Mouse (Mus musculus): Measurements from ENCODE around the gene Rftn2.

Rftn2 gene

DNA sequence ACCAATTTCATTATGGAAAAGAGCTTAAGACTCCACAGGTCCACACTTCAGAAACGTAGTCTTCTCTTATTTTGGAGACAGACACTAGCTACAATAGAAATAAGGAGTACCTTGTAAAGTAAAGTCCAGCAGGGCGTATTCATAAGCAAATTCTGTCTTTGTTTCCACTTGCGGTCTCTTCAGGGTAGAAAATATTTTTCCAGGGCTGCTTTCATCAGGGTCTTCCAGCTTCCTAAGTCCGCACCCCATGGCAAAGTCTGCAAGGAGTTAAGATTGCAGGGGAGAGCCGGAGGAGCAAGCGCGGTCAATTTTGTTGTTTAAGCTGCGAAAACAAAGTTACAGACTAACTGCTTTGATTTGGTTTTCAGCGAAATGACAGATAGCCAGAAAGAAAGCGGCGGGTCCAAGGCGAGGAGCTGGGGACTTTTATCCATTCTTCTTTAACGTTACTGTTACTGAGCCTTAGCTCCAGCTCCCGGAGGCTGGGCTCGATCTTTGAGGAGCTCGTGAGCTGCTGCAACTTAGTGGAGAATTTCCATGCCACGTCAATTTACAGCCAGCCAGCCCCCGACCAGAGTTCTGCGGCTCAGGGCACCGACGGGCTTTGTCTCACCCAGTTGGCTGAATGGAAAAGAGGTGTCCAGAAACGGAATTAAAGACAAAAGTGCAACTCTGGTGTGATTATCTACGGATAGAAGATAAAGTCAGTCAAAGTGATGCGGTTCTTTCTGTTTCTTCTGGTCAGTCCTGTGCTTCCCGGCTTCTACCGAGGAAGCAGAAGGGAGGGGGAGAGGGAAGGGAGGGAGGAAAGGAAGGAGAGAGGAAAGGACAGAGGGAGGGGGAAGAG is at the start of gene Rftn2:
Gene Rftn2 (minus strand): TSS at position 772 of the 847 bp plus-strand sequence.
- peak; percentile 68 for DNase-seq (ENCODE audit: low read depth, low spot score)

DNA sequence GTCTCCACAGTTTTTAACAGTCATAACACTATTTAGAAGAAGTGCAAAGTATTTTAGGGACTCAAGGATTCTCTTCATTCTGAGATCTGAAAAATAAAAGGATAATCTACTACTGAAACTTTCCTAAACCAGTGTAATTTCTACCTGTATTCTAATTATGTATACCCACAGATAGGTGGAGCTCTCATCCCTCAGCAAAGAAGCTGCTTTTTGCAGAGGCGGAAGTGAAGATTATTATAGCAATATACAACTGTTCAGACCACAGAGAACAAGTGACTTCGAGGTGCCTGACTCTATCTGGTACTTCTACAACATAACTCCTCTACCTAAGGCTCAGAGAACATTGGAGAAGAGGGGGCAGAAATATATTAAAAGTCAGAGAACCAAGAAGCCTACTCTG is 38.9 kb upstream of the Rftn2 start:
- DNase-seq (ENCODE audit: low read depth, low spot score): no peak

DNA sequence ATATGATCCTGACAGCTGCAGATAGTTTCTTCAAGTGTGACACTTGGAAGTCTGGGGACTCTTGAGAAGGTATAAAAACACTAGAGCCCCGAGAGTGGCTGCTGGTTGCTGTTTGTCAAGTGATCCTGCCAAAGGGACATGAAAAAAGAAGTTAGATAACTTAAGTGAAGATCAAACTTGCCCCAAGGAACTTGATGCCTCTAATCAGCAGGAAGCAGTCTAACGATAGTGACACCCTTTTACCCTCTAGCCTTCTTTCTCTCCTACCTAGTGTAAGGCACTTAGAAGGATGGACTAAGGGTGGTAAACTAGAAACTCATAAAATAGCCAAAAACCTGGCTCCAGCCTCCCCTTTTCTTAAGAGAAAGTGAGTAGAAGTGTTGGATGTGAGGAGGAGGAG is 37.8 kb upstream of the Rftn2 start:
- no peak for DNase-seq (ENCODE audit: low read depth, low spot score)

DNA sequence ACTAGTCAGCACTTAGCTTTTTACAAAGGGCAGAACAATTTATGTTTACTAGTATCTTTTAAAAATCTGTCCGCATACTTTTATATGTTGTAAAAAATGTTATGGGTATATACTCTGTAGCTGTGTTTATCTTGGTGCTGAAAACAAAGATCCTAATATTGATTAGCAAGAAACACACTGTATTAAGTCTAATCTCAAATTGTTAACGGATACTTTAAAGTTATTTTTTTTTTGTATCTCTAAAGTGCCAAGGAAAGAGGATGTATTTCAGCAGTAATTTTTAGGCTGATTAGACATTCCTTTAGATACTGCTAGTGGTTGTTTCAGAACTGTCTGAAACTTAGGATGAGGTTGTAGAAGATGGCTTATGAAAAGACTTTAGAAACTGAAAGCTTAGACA is 19.8 kb upstream of the Rftn2 start:
- DNase-seq (ENCODE audit: low read depth, low spot score): no peak

DNA sequence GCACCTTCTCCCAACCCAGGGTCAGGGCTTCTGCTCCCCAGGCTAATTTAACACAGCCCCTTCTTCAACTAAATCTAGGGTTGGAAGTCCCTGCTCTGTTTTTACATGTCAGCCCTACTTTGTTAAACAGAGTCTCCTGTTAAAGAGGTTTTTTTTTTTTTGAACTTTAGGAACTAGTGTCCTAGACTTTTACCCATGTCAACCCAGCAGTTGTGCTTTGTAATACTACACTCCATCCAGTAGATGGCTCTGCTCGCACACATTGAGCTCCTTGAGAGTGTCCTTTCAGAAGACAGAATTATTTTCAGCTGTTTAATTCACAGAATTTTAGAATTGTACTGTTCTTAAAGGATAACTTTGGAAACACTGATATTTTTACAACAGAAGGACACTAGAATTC is 12.7 kb upstream of the Rftn2 start:
- peak; percentile 70 for DNase-seq (ENCODE audit: low read depth, low spot score)

DNA sequence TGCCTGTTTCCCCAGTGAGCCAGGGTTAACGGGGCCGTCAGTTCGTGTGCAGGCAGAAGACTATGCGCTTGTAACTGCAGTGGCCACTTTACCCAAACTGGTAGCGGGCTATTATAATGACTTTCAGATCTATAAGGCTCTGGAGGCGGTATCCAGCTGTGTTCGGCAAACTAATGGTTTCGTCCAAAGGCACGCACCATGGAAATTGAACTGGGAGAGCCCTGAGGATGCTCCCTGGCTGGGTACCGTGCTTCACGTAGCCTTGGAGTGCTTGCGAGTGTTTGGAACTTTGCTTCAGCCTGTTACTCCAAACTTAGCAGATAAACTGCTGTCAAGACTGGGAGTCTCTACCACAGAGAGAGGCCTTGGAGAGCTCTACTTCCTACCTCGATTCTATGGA is 11.9 kb upstream of the Rftn2 start:
- DNase-seq (ENCODE audit: low read depth, low spot score): no peak

DNA sequence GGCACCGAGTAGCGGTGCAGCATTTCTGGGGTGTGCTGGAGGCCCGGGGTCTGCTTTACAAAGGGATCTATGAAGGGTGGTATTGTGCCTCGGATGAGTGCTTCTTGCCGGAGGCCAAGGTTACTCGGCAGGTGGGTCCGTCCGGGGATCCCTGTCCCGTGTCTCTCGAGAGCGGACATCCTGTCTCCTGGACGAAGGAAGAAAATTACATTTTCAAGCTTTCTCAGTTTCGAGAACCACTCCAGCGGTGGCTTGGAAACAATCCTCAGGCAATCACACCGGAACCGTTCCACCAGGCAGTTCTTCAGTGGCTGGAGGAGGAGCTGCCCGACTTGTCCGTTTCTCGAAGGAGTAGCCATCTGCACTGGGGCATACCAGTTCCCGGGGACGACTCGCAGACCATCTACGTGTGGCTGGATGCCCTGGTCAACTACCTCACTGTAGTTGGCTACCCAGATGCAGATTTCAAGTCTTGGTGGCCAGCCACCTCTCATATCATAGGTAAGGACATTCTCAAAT is 11.1 kb upstream of the Rftn2 start:
- DNase-seq (ENCODE audit: low read depth, low spot score): no peak

DNA sequence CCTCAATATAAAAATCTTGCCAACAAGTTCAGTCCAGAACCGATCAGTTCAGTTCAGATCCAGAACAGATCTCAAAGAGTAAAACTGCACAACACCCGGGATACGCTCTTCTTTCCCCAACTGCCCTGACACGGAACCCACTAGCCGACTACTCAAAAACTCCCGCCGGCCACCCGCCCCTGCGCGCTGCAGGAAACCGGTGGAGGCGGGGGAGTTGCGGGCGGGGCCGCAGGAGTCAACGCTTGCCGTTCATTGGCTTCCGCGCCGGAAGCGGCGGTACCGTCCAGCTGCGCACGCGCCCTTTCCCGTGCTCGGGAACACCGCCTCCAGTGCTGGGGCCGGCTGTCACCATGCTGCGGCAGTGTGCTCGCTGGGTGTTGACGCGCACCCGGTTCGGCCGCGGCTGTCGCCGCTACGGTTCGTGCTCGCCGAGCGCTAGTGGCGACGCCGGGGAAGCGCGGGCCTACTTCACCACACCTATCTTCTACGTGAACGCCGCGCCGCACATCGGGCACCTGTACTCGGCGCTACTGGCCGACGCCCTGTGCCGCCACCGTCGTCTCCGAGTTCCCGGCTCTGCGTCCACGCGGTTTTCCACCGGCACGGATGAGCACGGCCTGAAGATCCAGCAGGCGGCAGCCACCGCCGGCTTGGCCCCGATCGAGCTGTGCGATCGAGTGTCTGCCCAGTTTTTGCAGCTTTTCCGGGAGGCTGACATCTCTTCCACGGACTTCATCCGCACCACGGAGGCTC is 10.5 kb upstream of the Rftn2 start, which contains the start of gene Mars2:
Gene Mars2 (plus strand): TSS at position 288 of the 753 bp plus-strand sequence.
- DNase-seq (ENCODE audit: low read depth, low spot score): peak; percentile 94

DNA sequence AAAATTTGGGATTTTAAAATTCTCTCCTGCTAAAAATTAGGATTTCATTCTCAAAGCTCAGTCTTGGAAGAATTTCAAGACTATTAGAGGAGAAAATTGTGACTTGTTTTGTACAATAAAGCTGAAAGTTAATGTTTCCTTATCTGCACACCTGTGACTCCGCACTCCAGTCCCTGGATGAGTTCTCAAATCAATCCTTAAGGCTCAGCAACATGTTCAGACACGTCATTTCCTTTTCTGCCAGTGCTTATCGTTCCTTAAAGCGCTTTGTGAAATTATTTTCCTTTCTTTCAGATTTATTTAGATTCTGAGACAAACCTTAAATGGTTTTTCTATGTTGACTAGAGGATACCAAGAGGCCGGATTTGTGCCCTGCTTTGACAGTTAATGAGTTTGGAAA is 9.9 kb upstream of the Rftn2 start:
- DNase-seq (ENCODE audit: low read depth, low spot score): no peak

DNA sequence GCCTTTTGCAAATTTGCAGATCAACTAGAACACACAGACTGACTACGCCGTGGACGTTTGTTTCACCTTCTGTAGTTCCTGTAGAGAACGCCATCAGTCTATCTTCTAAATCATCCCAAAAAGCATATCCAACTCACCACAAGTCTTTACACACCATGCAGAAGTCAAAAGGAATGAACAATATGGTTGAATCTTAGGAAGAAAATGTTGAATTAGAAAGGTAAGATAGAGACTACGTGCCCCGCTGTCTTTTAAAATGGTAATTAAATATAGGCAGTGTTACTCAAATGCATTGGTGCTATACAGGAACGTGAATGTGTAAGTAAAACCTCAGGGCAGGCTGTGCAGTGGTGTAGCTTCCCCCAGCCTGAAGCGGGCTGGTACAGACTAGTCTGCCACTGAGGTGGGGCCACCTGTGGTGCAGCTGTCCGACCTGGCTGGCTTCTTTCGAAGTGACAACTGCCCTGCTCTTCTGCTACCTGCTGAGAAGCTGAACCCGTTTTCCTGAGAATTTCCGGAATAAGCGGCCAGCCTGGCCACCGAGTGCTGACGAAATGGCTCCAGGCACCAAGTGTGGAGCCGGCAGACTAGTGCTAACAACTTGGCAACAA is 8.4 kb upstream of the Rftn2 start:
- DNase-seq (ENCODE audit: low read depth, low spot score): no peak

DNA sequence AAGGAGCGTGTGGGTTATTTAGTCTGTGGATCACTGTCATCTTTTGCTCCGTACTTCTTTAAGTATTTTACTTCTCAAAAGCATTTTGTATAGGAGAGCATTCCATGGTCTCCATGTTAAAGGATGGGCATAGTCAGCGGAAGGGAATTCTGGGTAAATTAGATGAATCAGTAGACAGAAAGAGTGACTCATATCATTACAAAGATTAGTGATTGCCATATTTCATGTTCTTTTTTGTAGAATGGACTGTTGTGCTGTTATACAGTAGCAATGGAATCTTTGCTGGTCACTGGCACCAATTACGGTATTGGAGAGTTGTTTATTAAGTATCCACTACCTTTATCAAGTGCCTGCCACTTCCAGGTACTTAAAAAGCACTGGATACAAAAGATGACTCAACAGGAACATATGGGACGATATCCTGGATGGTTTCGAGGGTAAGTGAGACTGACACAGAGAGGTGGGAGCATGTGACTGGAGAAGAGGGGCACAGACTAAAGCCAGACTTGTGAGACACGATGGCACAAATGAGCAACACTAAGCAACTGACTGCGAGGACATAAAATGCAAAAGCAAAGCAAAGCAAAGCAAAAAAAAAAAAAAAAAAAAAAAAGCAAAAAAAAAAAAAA is 1.8 kb upstream of the Rftn2 start:
- DNase-seq (ENCODE audit: low read depth, low spot score): no peak

DNA sequence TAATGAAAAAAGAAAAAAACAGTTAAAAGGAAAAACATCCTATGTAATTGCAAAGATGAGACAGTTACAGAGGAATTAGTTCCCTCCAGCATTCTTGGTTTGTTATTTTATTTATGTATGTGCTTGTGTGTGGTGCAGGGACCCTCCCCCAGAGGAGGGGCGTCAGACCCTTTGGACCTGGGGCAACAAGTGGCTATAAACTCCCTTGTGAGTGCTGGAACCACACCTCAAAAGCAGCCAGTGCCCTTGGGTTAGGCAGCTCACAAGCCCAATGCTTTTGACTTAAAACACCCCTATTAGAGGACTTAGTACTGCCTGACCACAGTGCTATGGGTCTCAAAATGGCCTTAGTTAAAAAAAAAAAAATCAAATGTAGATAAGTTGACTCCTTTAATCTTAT is 794 bp upstream of the Rftn2 start:
- DNase-seq (ENCODE audit: low read depth, low spot score): no peak

DNA sequence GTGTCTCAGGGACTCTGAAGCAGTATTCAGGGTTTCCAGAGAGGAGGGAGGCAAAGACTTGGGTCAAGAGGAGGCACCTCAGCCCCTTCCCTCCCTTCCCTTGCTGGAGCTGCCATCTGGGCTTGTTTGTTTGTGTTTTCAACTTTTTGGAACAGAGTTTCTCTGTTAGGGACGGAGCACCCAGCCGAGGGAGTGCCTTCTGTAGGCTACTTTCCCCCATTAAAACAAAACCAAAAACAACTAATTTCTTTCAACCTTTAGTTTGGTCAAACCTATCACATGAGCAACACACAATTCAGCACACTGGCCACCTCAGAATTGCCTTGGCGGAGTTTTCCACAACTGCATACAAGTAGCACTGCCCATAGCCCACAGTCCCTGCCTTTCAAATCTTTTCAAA is 1.2 kb downstream of the Rftn2 start:
- no peak for DNase-seq (ENCODE audit: low read depth, low spot score)

DNA sequence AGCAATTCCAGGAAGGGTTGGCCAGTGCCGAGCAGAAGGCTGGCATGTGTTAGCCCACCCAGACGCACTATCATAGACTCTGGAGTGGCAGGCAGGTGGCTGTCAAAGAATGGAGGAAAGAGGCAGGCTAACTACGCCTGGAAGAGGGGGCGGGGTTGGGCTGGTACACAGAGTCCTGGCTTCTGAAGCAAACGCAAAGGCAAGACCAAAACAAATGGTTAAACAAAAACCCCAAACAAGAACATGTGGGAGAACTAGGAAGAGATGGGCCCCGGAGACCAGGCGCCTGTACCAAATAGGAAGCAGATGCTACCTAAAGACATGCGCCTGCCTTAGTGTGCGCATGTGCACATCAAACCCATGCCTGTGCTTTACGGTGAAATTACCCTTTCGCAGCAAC is 2.5 kb downstream of the Rftn2 start:
- no peak for DNase-seq (ENCODE audit: low read depth, low spot score)

DNA sequence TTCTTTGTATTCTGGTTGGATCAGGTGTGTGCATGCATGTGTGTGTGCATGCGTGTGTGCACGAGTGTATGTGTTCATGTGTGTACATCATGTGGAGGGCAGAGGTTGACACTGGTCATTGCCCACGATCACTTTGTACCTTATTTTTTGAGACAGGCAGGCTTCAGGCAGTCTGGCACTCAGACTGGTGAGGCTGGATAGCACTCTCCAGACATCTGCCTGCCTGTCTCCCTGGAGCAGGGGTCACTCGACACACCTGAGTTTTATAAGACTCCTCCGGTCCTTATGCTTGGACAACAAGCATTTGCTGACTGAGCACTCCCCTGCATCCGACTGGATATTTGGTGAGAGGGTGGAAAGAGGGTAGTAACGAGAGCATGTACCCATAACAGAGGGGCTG is 3.6 kb downstream of the Rftn2 start:
- no peak for DNase-seq (ENCODE audit: low read depth, low spot score)

DNA sequence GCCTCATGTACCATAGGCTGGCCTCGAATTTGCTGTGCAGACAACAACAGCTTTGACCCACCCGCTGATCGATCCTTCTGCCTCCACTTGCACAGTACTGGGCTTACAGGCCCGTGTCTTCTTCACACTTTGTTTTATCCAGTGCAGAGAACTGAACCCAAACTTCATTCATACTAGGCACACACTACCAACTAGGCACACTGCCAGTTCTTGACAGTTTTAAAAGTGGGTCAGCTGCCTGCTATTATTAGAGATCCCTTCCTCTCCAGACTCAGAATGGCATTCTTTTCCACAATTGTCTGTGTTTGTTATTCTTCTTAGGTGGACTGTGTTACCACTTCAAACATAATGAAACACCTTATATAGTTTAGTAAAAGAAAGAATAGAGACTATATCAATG is 5.2 kb downstream of the Rftn2 start:
- no peak for DNase-seq (ENCODE audit: low read depth, low spot score)

DNA sequence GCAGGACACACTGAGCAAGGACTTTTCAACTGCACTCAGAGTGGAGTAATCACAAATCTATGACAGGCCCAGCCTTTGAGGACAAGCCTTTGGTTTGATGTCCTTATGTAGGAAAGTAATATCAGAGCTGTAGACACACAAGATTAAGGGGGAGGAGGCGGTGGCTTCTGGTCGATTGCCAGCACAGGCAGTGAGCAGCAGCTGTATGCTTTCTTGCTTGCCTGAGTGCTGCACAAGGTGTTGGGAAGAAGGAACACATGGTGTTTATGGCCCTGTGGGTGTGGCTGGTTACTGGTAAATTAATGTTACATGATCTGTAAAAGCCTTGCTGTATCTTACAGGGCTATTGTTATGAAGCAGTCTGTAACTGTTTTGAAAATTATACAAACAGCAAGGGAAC is 9.4 kb downstream of the Rftn2 start:
- DNase-seq (ENCODE audit: low read depth, low spot score): no peak

DNA sequence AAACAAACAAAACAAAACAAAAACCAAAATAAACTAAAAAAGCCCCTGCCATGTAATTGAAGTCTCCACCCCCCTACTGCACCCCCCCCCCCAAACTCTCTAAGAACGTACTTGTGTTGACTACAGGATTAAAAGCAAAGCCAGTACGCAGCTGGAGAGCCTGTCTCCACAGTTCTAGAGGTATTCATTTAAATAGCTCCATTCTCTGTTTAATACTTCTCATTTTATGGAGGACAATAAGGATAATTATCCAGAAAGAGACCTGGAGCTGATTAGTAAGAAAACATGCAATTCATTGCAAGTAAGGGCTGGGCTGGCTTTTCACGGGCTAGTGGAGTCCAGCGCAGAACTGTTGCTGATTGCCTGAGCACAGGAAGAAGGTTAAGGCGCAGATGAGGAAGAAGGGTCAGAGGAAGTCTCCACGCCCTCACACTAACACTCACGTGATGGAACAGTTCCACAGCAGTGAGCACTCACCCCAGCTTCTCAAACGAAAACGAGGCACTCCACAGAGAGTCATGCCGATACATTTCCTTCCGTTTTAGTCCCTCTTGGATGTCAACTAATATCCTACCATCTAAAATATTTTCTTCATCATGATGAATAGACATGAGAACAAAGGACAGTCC is 11.3 kb downstream of the Rftn2 start:
- DNase-seq (ENCODE audit: low read depth, low spot score): no peak

DNA sequence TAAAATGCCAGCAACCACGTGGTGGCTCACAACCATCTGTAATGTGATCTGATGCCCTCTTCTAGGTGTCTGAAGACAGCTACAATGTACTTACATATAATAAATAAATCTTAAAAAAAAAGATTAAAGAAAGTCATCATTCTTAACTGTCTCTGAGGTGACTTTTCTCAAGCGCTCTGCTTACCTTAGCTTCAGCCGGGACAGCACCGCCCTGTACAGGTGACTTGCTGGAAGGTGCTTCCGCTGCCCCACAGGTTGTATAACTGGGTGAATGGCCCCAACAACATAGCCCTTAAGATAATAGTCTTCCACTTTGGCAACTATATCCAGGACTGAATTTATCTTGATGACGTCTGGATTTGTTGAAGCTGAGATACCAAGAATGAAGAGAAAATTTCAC is 12.6 kb downstream of the Rftn2 start:
- DNase-seq (ENCODE audit: low read depth, low spot score): no peak

DNA sequence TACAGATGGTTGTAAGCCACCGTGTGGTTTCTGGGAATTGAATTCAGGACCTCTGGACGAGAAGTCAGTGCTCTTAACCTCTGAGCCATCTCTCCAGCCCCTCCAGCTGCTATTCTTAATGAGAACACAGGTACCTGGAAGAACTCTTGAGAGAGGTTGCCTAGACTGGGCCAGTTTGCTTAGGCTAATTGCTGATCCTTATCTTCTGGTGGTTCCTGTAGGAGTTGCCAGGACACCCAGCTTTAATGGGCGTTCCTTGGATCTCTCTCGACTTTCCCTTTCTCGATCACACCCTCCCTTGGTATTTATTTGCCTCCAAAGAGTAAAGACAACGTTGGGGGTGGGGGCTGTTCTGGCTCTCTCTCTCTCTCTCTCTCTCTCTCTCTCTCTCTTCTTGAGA is 13.1 kb downstream of the Rftn2 start:
- no peak for DNase-seq (ENCODE audit: low read depth, low spot score)

DNA sequence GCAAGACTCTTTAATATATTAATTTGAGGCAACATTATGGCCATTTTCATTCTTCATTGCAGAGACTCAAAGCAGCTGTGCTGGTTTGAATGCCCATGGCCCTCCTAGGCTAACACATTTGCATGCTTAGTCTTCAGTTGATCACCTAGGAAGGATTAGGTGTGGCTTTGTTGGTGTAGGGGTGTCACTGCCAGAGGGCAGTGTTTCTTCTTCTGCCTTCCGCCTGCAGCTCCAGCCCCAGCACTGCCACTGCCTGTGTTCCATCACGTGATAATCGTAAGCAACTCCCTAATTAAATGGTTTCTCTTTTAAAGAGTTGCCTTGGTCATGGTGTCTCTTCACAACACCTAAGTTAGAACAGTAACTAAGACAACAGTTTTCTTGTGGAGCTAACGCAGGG is 13.8 kb downstream of the Rftn2 start:
- DNase-seq (ENCODE audit: low read depth, low spot score): no peak

All from mesoderm, embryonic 11.5 days (tissue).